Mouse (Mus musculus): ENCODE results near the gene Slc9b2.

DNA sequence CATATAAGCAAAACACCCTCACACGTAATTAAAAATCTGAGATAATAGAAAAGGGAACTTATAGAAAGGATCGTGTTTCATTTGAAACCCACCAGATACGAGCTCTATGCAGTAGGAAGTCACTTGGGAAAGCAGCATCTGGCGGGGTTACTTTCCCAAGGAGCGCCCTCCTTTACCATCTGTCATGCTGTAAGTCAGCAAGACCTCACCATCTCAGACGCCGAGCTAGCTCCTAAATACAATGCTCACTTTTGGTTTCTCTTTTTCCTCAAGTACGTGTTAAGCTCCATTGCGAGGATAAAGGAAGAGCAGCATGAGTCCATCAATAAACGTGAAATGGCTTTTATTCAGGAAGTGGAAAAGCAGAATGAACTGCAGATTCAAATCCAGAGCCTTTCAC is 48.6 kb upstream of the Slc9b2 start:
- TF ChIP-seq CTCF (IDR thresholded peaks at IDR 0.05; ENCODE audit: extremely low read depth, insufficient read depth, insufficient read length, insufficient replicate concordance) (no peak), POLR2A (IDR thresholded peaks at IDR 0.05; ENCODE audit: low read depth, low read length) (no peak)

Data from spleen, adult 2 months (tissue).